Mouse (Mus musculus) fibroblast of lung, adult 2 months (primary cell): Measurements from ENCODE around the gene Cry2.

Experiments used
- DNase-seq: peaks from one replicate; pipeline ENCODE4 v3.0.0-alpha.2; 2011; ENCODE audit warnings: low read depth

Gene Cry2

DNA sequence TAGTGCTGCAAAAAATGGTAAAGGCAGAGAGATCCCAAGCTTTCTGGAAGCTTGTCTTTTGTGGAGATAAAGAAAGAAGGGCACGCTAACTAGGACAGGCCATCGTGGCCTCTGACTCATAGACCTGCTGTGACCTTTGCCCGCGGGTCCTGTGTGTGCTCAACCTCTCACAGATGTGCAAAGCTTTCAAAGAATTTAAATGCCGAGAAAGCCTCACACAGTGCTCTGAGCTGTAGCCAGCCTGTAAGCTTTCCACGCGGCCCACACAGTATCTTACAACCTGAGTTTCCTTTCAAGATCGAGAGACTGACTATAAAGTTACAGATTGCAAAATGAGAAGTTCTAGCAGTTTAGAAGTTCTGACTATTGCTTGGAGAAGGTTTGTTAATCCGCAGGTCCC, 12.0 kb upstream of the Cry2 start:
- no peak for DNase-seq

DNA sequence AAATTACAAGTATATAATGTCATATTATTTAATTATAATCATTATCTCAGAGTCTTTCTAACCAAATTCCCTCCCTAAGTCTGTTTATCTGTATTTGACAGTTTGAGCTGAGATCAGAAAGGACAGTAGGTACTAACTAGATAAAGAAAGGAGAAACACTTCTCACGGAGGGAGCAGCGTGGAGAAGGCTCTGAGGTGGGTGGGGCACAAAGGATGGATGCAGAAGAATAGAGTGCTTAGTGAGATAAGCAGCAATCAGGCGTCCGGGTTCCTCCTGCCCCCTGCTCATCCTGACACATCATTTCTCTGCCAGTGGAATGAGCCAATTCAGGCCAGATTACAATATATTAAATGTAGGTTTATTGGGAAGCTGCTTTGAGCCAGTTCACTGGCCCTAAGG, 10.5 kb upstream of the Cry2 start:
- DNase-seq: no peak

DNA sequence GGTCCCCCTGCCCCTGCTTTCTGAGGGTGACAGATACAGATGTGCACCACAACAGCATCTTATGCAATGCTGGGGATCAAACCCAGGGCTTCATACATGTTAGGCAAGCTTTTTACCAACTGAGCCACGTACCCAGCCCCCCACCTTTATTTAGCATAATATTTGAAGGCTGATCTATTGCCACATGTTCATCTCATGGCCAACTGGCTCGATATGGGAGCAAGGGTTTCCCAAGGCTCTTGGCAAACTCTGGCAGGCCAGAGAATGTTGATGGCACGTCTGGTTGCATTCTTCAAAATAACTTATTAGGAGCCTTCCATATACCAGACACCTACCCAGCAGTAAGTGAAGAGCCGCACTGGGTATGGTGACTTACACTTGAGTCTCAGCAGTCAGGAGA, 9.5 kb upstream of the Cry2 start:
- DNase-seq: no peak

DNA sequence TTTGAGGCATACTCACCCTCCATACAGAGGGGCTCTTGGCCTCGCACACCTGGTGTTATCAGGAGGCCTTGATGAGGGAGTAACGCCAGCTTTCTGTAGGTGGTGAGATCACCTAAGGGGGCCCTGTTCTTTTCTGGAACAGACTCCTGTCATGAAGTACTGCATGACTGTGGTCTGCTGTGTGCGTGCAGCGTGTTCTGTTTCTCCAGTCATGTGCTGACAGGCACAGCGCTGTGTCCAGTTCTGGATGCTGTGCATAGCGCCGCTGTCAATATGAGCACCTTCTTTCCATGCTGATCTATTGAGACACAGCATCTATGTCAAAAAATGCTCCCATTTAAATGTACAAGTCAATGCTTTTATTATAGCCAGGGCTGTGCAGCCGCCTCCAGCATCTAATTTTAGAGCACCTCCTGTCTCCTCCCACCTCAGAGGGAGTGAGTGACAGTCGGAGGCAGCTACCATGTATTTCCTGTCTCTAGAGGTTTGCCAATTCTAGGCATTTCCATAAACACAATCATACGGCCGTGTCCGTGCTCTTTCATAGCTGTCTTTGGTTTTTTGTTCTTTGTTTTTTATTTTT, 8.7 kb upstream of the Cry2 start:
- DNase-seq: no peak

DNA sequence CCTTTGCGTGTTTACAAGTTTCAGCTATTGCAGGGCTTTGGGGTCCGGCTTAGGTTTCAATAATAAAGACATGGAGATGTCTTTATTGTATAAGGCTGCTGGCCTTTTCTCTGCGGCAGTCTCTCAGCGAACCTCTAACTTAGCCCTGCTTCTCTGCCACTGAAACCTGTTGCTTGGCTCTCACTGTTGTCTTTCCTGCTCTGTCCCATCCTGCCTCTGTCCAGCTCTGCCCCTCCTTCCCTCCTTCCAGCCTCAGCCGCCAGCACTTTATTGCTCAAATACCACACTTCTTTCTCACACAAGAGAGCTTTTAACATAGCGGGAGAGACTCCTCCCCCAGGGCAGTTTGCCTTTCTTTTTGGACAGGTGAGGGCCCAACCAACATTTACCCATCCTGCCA, 6.6 kb upstream of the Cry2 start:
- DNase-seq: no peak

DNA sequence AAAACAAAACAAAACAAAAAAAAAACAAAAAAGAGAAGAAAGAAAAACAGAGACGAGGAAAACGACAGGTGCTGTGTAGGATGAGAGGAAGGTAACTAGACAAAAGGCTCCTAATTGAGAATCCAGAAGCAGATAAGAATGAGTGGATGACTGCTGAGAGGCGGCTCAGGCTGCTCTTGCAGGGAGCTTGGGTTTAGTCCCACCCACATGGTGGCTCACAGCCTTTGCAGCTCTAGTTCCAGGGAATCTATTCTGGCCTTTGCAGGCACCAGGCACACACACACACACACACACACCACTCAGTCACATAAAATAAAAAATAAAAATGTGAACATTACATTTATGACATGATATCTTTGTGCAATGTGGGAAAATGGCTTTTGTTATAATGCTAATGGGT, 4.7 kb upstream of the Cry2 start:
- no peak for DNase-seq

DNA sequence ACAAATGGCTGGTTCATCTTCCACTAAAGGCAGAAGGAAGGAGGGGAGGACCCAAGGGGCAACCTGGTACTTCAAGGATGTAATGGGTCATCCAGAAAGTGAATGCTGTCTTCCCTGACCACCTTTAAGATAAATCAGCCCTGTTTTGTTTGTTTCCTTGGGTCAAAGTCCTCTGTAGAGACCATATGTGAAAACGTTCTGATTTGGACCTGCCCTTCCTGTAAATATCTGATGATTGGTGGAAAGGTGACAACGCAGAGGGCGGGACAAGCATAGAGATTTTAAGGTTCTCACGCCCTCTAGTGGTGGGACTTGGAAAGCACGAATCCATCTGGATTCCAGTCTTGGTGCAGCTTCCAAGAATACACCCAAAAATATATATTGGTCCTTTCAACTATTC, 4.0 kb upstream of the Cry2 start:
- DNase-seq: no peak

DNA sequence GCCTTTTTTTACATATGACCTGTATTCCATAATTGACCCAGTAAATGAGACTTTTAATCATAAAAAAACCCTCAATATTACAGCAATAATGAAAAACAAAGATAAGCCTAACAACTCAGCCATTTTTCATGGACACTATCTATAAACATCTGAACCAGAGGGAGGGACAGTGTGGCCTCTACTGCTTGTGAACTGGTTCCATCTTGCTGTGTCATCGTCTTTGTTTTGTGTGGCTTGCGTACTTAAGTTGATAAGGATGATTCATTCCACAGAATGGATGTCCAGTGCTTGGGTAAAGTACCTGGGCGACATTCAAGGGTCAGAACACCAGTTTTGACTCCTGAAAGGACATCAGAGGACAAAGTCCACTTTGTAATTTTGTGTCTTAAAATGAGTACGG, 3.5 kb upstream of the Cry2 start:
- DNase-seq: no peak

DNA sequence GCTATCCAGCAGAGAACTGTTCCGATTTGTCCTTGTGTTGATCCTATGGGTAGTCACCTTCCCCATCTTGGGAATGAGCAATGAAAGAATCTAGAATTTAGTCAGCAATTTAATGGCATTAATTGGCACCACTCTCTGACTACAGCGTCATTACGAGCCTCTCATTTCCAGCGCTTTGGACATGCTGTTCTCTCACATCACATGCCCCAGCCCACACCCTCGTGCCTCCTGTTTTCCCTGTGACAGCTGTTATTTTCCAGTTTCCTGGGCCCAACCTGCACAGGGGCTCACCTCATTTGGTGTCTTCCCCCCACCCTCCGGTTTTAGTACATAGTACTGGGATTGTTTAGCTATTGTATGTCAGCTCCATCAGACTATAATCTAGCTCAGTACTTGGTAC, 1.2 kb upstream of the Cry2 start:
- DNase-seq: no peak

DNA sequence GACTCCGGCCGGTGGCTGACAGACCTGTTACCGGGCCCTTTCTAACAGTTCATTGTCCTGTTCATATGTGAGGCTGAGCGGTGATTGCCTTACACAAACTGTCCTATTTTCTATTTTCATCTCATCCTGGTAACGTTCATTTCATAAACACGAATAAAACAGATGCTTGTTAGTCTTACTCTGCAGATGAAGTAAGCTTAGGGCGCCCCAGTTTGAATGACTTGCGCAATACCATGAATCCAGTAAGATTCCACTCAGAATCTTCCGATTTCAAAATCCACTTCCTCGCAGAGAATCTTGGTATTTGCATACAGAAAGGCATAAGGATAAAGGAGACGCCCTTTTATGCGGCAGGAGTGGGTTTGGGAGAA, 517 bp upstream of the Cry2 start:
- no peak for DNase-seq

DNA sequence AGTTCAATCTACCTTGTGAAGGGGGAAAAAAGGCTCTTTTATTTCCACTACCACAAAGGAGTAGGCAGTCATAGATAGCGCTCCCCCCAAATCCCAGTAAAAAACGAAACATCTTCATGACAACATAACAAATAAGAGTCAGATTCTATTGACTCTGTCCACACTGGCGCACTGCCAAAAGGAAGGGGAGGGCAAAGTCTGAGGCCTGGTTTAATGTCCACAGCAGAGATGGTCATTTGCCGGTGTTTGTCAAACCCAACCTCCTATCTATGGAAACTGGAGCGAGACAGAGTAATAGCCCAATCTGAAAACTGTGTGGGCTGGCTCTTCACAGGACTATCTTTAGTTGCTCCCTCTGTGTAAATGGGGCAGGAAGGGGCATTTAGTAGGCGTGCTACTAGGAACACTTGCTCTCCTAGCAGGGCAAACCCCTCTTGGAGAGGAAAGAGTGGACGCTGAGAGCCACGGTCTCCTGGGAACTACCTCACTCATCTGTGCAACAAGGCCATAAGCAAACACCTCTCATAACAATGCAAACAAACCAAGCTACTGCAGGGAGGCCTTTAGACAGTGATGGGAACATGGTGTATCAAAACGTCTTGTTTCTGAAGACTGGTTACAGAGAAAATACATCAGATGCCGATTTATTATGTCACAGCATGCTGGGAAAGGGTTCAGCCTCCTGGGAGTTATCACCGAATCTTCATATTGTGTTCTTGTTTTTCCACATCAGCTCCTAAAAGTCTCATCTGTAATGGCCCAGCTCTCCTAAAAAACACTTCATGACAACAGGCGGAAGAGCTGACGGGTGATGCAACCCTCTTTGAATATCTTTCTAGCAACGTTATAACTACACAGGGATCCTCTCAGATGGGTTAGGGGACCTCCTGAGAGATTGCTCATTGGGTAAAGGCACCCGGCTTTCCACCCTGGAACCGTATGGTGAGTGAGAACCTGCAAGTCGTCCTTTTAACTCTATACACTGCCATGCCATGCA, 1.2 kb downstream of the Cry2 start:
- DNase-seq: no peak

DNA sequence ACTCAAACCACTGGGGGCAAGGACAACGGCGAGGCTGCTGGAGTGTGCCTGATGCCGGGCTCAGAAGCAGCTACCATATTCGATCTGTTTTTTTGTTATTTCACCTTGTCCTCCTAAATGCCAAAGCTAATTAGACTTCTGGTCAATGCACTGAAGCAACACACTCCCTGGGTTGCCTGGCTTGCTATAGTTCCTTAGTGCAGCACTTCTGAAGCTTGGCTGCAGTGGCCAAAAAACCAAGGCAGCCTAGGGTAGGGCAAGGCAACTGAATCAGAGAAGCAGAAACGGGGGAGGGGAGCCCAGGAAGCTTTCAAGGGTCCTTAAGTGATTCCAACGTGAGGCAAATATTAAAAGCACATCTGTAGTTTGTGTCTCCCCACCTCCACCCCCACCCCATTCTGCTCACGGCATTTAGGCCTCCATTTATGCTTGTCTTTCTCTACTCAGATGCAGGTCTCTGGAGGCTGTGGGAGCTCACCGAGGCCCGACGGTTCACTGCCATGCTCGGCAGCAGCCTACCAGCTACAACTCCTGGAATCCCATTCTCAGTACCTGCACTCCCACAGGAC, 2.1 kb downstream of the Cry2 start:
- no peak for DNase-seq

DNA sequence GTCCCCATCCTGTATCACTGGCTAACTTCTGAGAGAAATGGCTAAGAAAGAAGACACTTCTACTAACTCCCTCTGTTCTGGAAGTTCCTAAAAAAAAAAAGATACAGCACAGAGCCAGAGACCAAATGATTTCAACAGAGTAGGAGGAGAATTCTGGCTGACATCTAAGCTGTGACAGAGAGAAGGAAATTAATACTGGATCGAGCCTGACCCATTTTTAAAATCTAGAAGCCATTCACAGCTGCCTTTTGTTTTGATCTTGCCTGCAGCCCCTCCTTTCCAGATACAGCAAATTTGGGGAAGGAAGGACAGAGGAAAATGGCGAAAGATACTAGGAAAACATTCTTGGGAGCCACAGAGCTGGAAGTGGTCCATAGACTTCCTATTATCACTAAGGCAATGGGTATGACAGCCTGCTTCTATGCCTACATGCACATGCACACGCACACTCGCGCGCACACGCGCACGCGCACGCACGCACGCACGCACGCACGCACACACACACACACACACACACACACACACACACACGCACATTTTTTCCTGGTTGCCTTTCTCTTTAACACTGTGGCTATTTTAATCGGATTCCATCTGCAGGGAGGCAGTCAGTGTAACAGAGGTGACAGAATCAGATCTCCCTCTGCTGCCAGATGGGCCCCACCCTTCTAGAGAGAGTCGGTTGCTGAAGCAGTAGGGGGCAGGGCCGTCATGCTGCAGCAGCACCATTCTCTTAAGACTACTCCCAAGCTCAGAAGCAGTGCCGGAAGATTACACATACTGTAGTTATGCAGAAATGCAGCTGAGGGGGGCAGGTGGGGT, 2.9 kb downstream of the Cry2 start:
- DNase-seq: no peak

DNA sequence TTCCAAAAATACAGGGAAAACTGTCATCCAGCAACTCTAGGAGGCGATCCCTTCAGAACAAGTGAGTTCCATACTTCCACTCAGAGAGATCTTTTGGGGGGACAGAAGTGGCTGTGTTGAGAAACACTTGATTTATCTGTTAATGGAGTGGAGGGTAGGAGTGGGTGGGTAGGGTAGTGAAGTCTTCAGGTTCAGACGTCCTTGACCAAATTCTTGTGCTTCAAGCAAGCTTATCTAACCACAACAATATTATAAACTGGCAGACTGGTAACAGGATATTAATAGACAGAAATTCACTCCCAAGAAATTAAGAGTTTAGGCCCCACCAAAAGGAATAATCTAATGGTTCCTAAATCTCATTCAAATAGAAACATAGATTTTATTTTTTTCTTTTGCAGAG, 3.8 kb downstream of the Cry2 start:
- no peak for DNase-seq

DNA sequence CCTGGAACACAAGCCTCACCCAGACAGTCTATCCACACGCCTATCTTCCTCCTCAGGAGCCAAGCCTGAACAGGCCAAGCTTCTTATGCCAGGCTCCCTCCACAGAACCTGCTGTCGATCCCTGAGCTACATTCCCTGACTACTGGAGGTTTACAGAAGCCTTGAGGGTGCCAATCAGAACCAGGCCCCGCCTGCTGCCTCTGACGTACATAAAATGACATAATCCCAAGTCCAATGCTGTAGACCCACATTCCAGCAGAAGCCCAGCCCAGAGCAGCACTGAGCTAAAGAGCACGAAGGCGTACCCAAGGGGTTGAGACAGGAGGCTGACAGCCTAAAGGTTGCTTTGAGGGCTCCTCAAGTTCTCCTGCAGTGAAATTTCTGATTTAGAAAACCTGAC, 6.0 kb downstream of the Cry2 start:
- no peak for DNase-seq

DNA sequence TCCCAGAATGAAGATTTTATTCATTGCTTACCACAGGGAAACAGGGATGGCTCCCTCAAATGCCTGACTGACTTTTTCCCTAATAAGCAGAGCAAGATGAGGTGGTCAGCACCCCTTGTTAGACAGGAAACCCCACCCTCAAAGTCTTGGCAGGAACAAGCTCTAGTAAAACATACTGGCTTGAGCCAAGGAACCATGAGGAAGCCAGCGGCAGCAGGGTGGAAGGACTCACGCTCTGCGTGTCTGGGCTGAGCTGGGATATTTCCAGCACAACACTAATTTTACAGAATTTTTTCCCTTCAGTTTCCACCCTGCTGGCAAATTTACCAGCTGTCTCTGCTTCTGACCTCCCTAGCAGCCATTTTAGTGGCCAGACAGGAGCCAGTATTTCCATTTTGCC, 7.4 kb downstream of the Cry2 start:
- peak; percentile 93 for DNase-seq

DNA sequence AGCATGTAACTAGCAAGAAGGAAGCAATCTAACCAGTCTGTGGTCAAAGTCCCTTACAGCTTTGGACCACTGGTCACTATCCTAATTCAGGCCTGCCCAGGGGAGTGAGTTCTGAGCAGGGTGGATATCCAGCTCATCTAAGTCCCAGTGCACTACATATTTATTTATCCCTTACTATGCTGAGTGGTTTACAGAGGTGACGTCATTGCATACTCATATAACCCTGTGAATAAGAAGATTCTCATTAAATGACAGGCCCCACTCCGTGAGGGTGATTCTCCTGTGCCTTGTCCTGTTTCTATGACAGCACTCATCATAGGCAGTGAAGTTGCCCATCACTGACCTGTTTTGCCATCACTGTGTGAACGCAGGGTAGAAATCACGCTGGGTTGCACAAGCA, 8.5 kb downstream of the Cry2 start:
- no peak for DNase-seq

DNA sequence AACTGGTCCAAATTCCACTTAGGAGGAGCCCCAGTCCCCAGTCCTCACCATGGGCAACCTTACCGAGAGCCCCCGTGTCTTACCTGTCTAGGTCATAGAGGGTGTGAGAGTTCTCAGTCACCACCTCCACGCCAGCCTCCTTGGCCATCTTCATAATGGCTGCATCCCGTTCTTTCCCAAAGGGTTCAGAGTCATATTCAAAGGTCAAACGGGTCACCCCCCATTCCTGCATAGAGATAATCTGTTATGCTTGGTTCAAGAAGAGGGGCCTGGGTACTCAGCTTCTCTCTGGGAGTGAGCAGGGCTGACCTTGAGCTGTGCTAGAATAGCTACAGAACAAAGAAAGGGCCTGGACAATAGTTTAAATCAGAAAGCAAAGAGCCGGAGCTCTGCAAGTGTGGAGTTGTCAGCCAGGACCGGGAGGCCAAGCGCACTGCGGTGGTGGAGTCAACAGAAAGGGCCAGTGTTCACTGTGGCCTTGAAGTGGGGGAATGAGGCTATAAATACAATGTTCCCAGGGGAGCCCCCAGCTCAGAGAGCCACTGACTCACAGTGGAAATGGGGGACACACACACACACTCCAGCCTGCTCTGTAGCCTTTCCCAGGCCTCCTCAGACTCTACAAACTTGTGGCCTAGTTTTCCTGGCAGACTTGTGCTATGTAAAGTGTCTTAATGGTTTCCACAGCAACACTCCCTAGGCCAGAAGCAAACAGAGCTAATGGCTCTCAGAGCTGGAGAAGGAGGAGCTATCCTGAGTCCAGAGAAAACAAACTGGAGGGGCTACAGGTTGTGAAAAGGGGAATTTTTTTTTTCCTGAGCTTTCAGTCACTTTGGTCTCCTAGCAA, 9.2 kb downstream of the Cry2 start:
- DNase-seq: peak; percentile 95

DNA sequence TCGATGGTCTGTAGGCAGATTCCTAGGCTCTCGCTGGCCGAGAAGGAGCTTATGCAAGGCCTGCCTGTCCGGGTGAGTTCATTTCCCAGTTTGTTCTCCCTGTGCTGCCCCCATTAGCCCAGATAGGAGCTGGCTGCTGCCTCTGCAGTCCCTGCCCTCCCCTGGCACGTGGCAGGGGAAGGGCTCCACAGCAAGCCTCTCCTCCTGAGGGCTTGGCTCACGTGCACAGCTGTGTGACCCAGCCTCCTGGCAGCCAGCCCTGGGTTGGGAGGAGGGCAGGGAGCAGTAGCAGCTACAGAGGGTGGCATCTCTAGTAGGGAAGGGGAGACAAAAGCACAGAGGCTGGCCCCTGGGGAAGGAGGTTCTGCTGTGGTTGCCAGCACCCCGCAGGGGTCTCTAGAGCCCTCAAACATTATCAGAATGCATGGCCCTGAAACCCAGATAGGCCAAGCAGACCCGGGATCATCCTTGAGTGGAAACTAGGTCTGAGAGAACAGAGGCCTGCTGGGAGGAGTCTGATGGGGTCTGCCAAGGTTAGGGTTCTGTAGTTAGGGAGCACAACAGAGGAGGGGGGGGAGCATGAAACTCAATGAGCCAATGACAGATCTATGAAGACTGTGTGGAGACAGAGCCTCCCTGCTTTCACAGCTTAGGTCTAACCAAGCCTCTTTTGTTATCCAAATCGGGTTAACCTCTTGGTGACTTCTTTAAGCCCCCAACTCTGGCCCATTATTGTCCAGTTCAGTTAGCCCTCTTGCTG, 10.0 kb downstream of the Cry2 start:
- DNase-seq: peak; percentile 86

DNA sequence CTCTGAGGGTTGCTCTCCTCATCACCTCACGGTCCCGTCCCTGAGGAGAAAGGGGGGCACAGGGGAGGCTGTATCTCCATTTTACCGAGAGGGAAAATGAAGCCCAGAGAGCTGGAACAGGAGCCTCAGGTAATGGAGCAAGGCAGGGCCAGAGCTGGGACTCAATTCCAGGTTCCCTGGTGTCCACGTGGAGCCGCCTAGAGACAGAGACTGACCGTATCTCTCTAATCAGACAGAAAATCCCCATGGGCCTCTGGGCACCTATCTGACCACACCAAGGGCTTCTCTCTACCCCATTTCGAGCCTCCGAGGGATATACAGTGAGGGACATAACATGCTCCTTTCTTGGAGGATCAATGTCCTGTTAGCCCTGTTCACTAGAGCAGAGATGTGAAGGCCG, 10.7 kb downstream of the Cry2 start:
- no peak for DNase-seq
